Mouse (Mus musculus) liver, adult 2 months (tissue): ENCODE measurements around the gene Atp10a.

ENCODE experiments used
- CTCF ChIP-seq: fragments of 200-500 bp; IDR thresholded peaks from 2 replicates; pipeline ENCODE4 v1.5.1; 2011; ENCODE audit warnings: low read depth, low read length, control low read depth
- POLR2A ChIP-seq: fragments of 200-500 bp; IDR thresholded peaks from 2 replicates; pipeline ENCODE4 v1.6.1; 2011; ENCODE audit warnings: low read length, control low read depth; ENCODE audit not compliant: insufficient read depth; ENCODE audit errors: extremely low read depth

GRCm38 (mm10) chr7:58618048-58618447 lies 37.9 kb upstream of the Atp10a start:
- TF ChIP-seq CTCF (no peak), POLR2A (no peak)
